Mouse (Mus musculus): ENCODE measurements around the gene Notch4. TPM values are rescaled to one million over a fixed set of nuclear protein-coding genes. Genes with fewer than 3 reads are reported as not detected.

The Notch4 gene
- polyA plus RNA-seq, 1 experiment from 2014 or later: 9.8 TPM

DNA sequence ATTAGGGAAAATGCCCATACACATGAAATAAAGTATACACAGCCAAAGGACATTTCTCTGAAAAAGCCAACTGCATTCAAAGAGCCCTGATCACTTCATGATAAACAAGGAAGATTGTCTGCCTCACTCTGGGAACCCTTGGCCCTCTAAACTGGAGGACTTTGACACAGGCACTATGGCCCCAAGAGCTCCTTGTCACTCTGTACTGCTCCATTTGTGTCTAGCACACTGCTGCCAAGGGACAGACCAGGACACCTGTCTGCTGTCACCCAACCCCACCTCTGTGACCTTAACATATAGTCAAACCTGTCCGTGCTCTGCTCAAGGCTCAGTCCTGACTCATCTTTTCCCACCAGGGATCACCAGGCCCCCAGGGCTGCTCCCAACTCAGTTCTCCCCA lies 17.3 kb upstream of the Notch4 start:
- no peak for ATAC-seq (ENCODE audit: insufficient number of reproducible peaks, insufficient read depth, low FRiP score, low read depth)
- Histone ChIP-seq H3K4me1 (ENCODE audit: control insufficient read depth in 2 of 2, insufficient read depth in 2 of 2, low read length in 2 of 2) (no peaks in the 10 kb centered on the region), H3K9ac (ENCODE audit: low read length) (no peak overlapping the region), H3K27me3 (ENCODE audit: control insufficient read depth, insufficient read depth, low read length) (no peaks in the 10 kb centered on the region), H3K27ac (replicated peaks in 1 of 2; ENCODE audit: control insufficient read depth in 1 of 2, insufficient read depth in 1 of 2, low read depth in 2 of 2, low read length in 2 of 2) (no peak overlapping the region), H3K4me2 (ENCODE audit: low read length) (no peak overlapping the region), H3K9me3 (ENCODE audit: control insufficient read depth, low read length) (no peaks in the 10 kb centered on the region), H3K4me3 (ENCODE audit: control insufficient read depth in 1 of 2, insufficient read depth in 1 of 2, low read depth in 1 of 2, low read length in 2 of 2) (no peak overlapping the region), H3K36me3 (ENCODE audit: control insufficient read depth, insufficient read depth, low read length) (no peaks in the 10 kb centered on the region)
- WGBS: 80% methylated on average over 1 of the region's 1 CpGs

DNA sequence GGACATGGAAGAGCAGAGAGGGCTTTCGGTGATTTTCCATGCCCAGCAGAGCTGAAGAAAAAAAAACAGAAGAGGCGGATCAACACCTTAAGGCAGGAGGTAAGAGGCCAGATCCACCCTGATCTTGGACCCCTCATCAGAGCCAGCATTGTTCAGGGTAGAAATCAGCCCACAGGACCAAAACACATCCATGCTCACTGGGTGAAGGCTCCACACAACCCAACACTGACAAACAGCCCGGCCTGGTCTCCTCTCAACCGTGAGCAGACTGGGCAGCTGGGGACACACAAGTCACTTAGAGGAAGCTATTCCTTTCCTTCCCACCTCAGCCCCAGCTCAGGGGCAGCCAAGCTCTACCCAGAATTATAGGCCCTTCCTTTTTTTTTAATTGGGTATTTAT lies 16.5 kb upstream of the Notch4 start:
- Histone ChIP-seq H3K4me2 (ENCODE audit: low read length) (no peak overlapping the region), H3K27me3 (ENCODE audit: control insufficient read depth, insufficient read depth, low read length) (no peaks in the 10 kb centered on the region), H3K36me3 (ENCODE audit: control insufficient read depth, insufficient read depth, low read length) (no peaks in the 10 kb centered on the region), H3K9ac (ENCODE audit: low read length) (no peak overlapping the region), H3K4me1 (ENCODE audit: control insufficient read depth in 2 of 2, insufficient read depth in 2 of 2, low read length in 2 of 2) (no peaks in the 10 kb centered on the region), H3K27ac (replicated peaks in 1 of 2; ENCODE audit: control insufficient read depth in 1 of 2, insufficient read depth in 1 of 2, low read depth in 2 of 2, low read length in 2 of 2) (no peak overlapping the region), H3K4me3 (ENCODE audit: control insufficient read depth in 1 of 2, insufficient read depth in 1 of 2, low read depth in 1 of 2, low read length in 2 of 2) (no peak overlapping the region), H3K9me3 (ENCODE audit: control insufficient read depth, low read length) (no peaks in the 10 kb centered on the region)
- 86% methylated on average over 4 of the region's 4 CpGs for WGBS
- no peak for ATAC-seq (ENCODE audit: insufficient number of reproducible peaks, insufficient read depth, low FRiP score, low read depth)

DNA sequence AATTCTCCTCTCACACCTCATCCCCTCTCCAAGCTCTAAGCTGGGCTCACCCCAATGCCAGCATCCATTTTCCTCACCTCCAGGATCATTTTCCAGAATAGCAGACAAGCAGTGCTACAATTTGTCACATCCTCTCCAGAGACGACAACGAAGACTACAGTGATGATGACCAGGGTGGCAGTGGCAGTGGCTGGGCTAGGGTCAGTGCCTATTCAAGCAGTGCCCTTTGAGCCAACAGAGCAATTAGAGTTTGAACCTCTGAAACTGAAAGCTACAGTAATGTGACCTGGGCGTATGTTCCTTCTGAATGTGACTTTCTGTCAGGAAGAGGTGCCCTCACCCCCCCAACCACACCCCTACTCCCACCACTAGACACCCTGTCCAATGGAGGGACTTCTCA lies 14.9 kb upstream of the Notch4 start:
- no peak overlapping the region for H3K27ac ChIP-seq (replicated peaks in 1 of 2; ENCODE audit: control insufficient read depth in 1 of 2, insufficient read depth in 1 of 2, low read depth in 2 of 2, low read length in 2 of 2)
- no peaks in the 10 kb centered on the region for H3K4me1 ChIP-seq (ENCODE audit: control insufficient read depth in 2 of 2, insufficient read depth in 2 of 2, low read length in 2 of 2)
- no peak overlapping the region for H3K4me3 ChIP-seq (ENCODE audit: control insufficient read depth in 1 of 2, insufficient read depth in 1 of 2, low read depth in 1 of 2, low read length in 2 of 2)
- no peak overlapping the region for H3K4me2 ChIP-seq (ENCODE audit: low read length)
- no peaks in the 10 kb centered on the region for H3K27me3 ChIP-seq (ENCODE audit: control insufficient read depth, insufficient read depth, low read length)
- H3K36me3 ChIP-seq (ENCODE audit: control insufficient read depth, insufficient read depth, low read length): no peaks in the 10 kb centered on the region
- no peak for ATAC-seq (ENCODE audit: insufficient number of reproducible peaks, insufficient read depth, low FRiP score, low read depth)
- H3K9ac ChIP-seq (ENCODE audit: low read length): no peak overlapping the region
- no peaks in the 10 kb centered on the region for H3K9me3 ChIP-seq (ENCODE audit: control insufficient read depth, low read length)
- 85% methylated on average over 3 of the region's 3 CpGs for WGBS

DNA sequence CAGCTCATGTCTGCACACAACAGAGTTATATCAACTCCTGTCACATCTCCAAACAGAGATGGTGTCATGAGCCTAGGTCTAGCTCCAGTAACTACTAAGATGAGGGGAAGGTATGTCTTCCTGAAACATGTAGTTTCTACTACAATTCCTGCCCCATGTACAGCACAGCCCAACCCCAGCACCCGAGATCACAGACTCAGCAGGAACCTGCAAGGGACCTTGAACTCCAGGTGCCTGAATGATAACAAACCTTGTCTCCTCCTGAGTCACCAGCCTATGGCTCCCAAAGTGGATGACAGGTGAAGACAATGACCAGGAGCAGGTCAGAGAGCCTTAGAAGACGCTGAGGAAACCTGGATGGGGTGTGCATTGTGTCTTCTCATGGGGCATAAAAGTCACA lies 14.2 kb upstream of the Notch4 start:
- H3K27me3 ChIP-seq (ENCODE audit: control insufficient read depth, insufficient read depth, low read length): no peaks in the 10 kb centered on the region
- no peak overlapping the region for H3K4me3 ChIP-seq (ENCODE audit: control insufficient read depth in 1 of 2, insufficient read depth in 1 of 2, low read depth in 1 of 2, low read length in 2 of 2)
- H3K4me2 ChIP-seq (ENCODE audit: low read length): no peak overlapping the region
- no peaks in the 10 kb centered on the region for H3K4me1 ChIP-seq (ENCODE audit: control insufficient read depth in 2 of 2, insufficient read depth in 2 of 2, low read length in 2 of 2)
- H3K36me3 ChIP-seq (ENCODE audit: control insufficient read depth, insufficient read depth, low read length): no peaks in the 10 kb centered on the region
- H3K9me3 ChIP-seq (ENCODE audit: control insufficient read depth, low read length): no peaks in the 10 kb centered on the region
- H3K27ac ChIP-seq (replicated peaks in 1 of 2; ENCODE audit: control insufficient read depth in 1 of 2, insufficient read depth in 1 of 2, low read depth in 2 of 2, low read length in 2 of 2): no peak overlapping the region
- H3K9ac ChIP-seq (ENCODE audit: low read length): no peak overlapping the region
- WGBS: 69% methylated on average over 2 of the region's 2 CpGs
- ATAC-seq (ENCODE audit: insufficient number of reproducible peaks, insufficient read depth, low FRiP score, low read depth): no peak

DNA sequence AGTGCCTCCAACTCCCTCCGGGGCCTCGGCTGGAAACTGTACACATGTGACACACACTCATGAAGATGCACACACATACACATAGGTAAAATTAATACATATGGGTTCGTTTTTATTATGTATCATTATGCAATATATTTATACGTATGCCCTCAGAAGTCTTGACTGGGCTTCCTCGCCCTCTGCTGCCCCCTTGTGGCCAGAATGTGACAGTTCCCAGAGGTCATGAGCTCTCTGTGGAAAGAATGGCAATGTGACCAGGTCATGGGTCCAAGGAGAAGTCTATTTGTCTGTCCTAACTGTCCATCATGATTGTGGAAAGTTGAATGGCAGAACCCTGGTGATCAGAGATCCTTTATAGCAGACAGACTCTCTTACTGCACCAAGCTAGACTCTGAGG lies 8.6 kb upstream of the Notch4 start:
- 24% methylated on average over 5 of the region's 5 CpGs for WGBS
- H3K9ac ChIP-seq (ENCODE audit: low read length): no peak overlapping the region
- H3K27ac ChIP-seq (replicated peaks in 1 of 2; ENCODE audit: control insufficient read depth in 1 of 2, insufficient read depth in 1 of 2, low read depth in 2 of 2, low read length in 2 of 2): no peak overlapping the region

DNA sequence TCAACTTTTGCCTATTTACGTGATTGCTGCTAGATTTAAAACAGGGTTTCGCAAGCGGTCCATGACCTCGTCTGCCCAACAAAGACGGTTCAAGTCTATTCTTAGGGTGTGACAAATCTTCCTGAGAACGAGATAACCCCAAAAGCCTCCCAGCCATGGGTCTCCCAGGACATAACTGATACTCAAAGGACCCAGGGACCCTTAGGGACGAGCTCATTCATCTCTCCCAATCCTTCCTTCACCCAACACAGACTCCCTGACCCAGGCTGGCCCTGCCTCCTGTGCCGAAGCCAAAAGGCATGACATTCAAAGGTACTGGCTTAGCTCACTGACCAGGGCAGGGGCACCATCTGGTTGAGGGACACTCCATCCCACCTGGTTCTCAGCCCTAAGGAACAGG lies 7.7 kb upstream of the Notch4 start:
- Histone ChIP-seq H3K9ac (ENCODE audit: low read length) (no peak overlapping the region), H3K4me1 (ENCODE audit: control insufficient read depth in 2 of 2, insufficient read depth in 2 of 2, low read length in 2 of 2) (no peaks in the 10 kb centered on the region; a peak in 1 of 4 replicates), H3K4me3 (ENCODE audit: control insufficient read depth in 1 of 2, insufficient read depth in 1 of 2, low read depth in 1 of 2, low read length in 2 of 2) (no peak overlapping the region), H3K36me3 (ENCODE audit: control insufficient read depth, insufficient read depth, low read length) (no peaks in the 10 kb centered on the region), H3K9me3 (ENCODE audit: control insufficient read depth, low read length) (0 out of 2 replicates have a peak, but pooled peaks cover 2% of the 10 kb centered on the region), H3K27me3 (ENCODE audit: control insufficient read depth, insufficient read depth, low read length) (no peaks in the 10 kb centered on the region), H3K27ac (replicated peaks in 1 of 2; ENCODE audit: control insufficient read depth in 1 of 2, insufficient read depth in 1 of 2, low read depth in 2 of 2, low read length in 2 of 2) (no peak overlapping the region), H3K4me2 (ENCODE audit: low read length) (no peak overlapping the region)
- no peak for ATAC-seq (ENCODE audit: insufficient number of reproducible peaks, insufficient read depth, low FRiP score, low read depth)
- WGBS: 69% methylated on average over 8 of the region's 8 CpGs

More for the DNA sequence above, 8.6 kb upstream of the Notch4 start:
- ATAC-seq (ENCODE audit: insufficient number of reproducible peaks, insufficient read depth, low FRiP score, low read depth): no peak
- H3K9me3 ChIP-seq (ENCODE audit: control insufficient read depth, low read length): 0 out of 2 replicates have a peak, but pooled peaks cover under 1% of the 10 kb centered on the region
- no peaks in the 10 kb centered on the region for H3K36me3 ChIP-seq (ENCODE audit: control insufficient read depth, insufficient read depth, low read length)
- no peaks in the 10 kb centered on the region for H3K4me1 ChIP-seq (ENCODE audit: control insufficient read depth in 2 of 2, insufficient read depth in 2 of 2, low read length in 2 of 2)
- H3K27me3 ChIP-seq (ENCODE audit: control insufficient read depth, insufficient read depth, low read length): no peaks in the 10 kb centered on the region
- no peak overlapping the region for H3K4me2 ChIP-seq (ENCODE audit: low read length)
- no peak overlapping the region for H3K4me3 ChIP-seq (ENCODE audit: control insufficient read depth in 1 of 2, insufficient read depth in 1 of 2, low read depth in 1 of 2, low read length in 2 of 2)

DNA sequence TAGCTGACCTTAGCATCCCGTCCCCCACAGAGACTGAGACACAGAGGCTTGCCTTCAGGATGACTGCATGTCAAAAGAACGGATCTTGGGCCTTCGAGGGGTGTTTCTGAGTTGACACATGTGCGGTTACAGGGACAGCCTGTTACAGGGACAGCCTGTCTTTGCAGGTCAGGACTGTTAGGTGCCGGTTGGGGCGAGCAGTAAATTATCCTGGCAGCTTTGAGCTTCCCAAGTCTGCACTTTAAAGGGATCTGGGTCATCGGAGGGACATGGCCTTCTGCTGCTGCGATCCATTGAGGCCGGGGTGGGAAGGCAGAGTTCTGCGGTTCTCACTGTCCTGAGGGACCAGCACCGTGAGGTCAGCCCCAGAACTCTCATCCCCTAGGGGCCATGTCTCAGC lies 6.7 kb upstream of the Notch4 start:
- ATAC-seq (ENCODE audit: insufficient number of reproducible peaks, insufficient read depth, low FRiP score, low read depth): no peak
- Histone ChIP-seq H3K36me3 (ENCODE audit: control insufficient read depth, insufficient read depth, low read length) (no peaks in the 10 kb centered on the region), H3K4me2 (ENCODE audit: low read length) (no peak overlapping the region), H3K27ac (replicated peaks in 1 of 2; ENCODE audit: control insufficient read depth in 1 of 2, insufficient read depth in 1 of 2, low read depth in 2 of 2, low read length in 2 of 2) (no peak overlapping the region), H3K9me3 (ENCODE audit: control insufficient read depth, low read length) (0 out of 2 replicates have a peak, but pooled peaks cover 2% of the 10 kb centered on the region), H3K4me1 (ENCODE audit: control insufficient read depth in 2 of 2, insufficient read depth in 2 of 2, low read length in 2 of 2) (no peaks in the 10 kb centered on the region; a peak in 1 of 4 replicates), H3K27me3 (ENCODE audit: control insufficient read depth, insufficient read depth, low read length) (no peaks in the 10 kb centered on the region), H3K4me3 (ENCODE audit: control insufficient read depth in 1 of 2, insufficient read depth in 1 of 2, low read depth in 1 of 2, low read length in 2 of 2) (no peak overlapping the region), H3K9ac (ENCODE audit: low read length) (no peak overlapping the region)
- 74% methylated on average over 11 of the region's 11 CpGs for WGBS

DNA sequence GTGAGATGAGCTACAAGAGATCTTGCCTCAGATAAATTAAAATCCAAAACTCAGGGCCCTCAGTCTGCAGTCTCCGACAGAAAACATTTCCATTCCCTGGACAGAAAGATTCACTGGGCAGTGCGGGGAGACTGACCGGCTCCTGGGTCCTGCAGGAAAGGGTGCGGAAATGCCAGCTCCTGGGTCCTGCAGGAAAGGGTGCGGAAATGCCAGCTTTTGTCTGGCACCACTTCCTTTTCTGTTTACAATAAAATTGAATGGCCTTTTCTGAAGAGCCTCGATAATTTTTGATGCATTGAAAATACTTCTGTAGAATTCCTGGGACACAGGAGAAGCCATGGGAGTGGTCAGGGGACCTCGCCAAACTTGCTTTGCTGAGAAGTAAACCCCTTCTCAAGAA lies 5.0 kb upstream of the Notch4 start:
- Histone ChIP-seq H3K4me3 (ENCODE audit: control insufficient read depth in 1 of 2, insufficient read depth in 1 of 2, low read depth in 1 of 2, low read length in 2 of 2) (no peak overlapping the region), H3K27me3 (ENCODE audit: control insufficient read depth, insufficient read depth, low read length) (no peaks in the 10 kb centered on the region), H3K9me3 (ENCODE audit: control insufficient read depth, low read length) (0 out of 2 replicates have a peak, but pooled peaks cover 2% of the 10 kb centered on the region), H3K27ac (replicated peaks in 1 of 2; ENCODE audit: control insufficient read depth in 1 of 2, insufficient read depth in 1 of 2, low read depth in 2 of 2, low read length in 2 of 2) (no peak overlapping the region), H3K4me2 (ENCODE audit: low read length) (no peak overlapping the region), H3K9ac (ENCODE audit: low read length) (no peak overlapping the region), H3K4me1 (ENCODE audit: control insufficient read depth in 2 of 2, insufficient read depth in 2 of 2, low read length in 2 of 2) (peaks cover 3% of the 10 kb centered on the region in 2 experiments; a peak in 3 of 4 replicates), H3K36me3 (ENCODE audit: control insufficient read depth, insufficient read depth, low read length) (no peaks in the 10 kb centered on the region)
- 81% methylated on average over 7 of the region's 7 CpGs for WGBS
- no peak for ATAC-seq (ENCODE audit: insufficient number of reproducible peaks, insufficient read depth, low FRiP score, low read depth)
